Mouse (Mus musculus): ENCODE measurements around the gene Gm37240.

Gm37240 gene

DNA sequence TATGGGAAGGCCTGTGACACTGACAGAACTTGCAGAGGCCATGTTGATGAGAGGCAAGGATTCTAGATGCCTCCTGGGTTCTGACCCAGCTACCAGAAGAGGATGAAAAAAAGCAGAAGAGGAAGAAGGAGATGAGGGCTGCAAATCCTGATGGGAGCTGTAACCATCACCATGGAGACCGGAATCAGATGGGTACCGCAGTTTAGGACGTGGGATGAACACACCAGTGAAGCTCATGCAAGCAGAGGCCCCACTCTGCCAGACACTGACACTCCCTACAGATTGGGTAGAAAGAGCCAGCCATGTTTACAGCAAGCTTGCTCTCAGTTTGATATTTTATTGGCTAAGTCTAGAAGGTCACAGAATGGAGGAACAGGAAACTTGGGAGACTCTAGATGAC lies 509.8 kb downstream of the Gm37240 start:
- in situ Hi-C loops (cut with MboI; ENCODE audit: unreplicated experiment in 2 of 2), result no loop called here

DNA sequence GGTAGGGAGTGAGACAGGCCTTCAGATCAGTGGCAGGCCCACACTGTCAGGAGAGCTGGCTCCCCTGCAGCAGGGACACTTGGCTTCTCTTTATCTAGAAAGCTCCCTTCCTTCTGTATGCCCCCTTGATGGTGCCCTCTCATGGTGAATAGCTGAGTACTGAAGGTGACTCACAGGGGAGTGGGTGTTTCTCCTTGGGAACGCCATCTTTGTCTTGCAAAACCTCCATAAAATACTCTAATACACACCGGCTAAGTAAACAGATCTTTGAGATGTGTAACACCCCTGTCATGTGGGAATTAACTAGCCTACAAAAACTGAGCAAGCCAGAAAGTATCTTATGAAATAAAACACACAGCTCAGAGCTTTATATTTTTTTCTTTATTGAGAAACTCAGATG lies 510.8 kb downstream of the Gm37240 start:
- in situ Hi-C loops (cut with MboI; ENCODE audit: unreplicated experiment in 2 of 2), result no loop called here

DNA sequence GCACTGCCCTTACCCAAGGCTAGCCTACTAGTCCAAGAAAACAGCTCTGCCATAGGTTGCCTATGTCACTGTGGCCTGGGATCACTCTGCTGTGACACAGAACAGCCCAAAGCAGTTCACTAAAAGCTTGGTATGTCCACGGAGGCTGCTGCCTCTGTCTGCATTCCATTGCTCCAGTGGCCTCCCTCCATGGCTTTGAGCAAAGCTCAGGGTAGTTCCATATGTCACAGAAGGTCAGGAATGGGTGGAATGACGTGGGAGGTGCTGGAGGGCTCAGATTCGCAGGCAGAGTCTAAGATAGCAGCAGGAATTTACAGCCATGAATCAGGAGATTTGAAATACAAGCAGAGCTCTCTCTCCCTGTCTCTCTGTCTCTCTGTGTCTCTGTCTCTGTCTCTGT lies 514.3 kb downstream of the Gm37240 start:
- in situ Hi-C loops (cut with MboI; ENCODE audit: unreplicated experiment in 2 of 2), result no loop called here

DNA sequence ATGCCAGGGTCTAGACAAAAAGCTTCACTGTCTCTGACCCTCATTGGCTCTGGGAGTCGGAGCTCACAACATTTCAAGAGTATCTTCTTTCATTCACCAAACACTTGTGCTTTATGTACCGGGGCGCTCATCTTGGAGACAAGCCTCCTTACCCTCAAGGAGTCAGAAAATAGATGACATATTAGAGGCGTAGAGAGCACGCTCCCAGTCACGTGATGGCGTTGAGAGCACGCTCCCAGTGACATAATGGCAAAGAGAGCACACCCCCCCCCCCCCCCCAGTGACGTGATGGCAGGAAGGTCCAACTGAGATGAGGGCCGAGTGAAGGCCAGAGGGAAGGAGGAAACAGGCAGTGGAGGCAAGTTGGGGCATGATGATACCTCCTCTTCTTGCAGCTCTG lies 517.5 kb downstream of the Gm37240 start:
- in situ Hi-C loops (cut with MboI; ENCODE audit: unreplicated experiment in 2 of 2), result no loop called here

DNA sequence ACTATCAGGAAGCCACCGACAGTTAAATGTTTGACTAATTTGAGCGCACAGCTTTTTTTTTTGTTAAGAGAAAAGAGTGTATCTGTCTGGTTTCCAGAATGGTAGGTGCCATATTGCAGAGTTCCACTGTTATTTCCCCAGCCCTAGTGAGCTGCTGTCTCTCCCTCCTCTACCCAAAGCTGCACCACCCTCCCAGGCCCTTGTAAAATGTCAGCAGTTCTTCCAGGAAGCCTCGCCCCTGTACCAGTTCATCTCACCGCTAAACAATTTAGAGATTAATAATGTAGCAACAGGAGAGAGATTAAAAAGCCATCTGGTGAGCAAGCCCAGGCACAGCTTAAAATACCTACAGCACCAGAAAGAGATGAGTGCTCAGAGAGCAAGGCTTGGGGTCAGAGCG lies 518.2 kb downstream of the Gm37240 start:
- in situ Hi-C loops (cut with MboI; ENCODE audit: unreplicated experiment in 2 of 2), result no loop called here

DNA sequence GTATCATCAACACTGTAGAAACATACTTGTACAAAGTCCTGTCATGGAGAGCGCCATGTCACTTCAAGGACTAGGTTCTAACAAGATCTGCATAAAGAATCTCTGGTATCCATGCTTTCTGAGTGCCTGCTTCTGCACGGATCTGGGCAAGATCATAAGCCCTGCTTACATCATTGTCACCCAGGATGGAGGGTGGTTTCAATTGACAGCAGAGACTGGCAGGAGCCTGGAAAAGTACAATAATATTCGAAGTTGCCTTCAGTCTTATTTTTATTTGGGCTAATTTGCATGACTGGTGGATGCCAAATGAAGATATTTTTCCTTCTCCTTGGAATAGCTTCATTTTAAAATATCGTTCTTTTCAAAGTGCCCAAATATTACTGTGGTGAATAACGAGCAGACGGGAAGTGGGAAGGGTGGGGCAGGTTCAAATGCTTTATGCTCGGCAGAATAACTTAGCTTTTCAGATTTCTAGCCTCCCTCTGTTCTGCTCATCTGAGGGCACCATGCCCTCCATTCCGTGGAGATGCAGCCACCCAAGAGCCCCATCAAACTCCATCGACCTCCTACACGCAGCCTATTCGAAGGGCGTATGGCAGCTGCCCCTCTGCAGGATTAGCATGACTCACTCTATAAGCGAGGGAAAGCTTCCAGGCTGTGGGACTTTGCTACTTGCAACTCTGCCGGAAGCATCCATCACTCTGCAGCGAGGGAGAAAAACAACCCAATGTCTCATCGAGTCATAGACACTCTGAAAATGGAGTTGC lies 518.8 kb downstream of the Gm37240 start:
- in situ Hi-C loops (cut with MboI; ENCODE audit: unreplicated experiment in 2 of 2), result no loop called here

DNA sequence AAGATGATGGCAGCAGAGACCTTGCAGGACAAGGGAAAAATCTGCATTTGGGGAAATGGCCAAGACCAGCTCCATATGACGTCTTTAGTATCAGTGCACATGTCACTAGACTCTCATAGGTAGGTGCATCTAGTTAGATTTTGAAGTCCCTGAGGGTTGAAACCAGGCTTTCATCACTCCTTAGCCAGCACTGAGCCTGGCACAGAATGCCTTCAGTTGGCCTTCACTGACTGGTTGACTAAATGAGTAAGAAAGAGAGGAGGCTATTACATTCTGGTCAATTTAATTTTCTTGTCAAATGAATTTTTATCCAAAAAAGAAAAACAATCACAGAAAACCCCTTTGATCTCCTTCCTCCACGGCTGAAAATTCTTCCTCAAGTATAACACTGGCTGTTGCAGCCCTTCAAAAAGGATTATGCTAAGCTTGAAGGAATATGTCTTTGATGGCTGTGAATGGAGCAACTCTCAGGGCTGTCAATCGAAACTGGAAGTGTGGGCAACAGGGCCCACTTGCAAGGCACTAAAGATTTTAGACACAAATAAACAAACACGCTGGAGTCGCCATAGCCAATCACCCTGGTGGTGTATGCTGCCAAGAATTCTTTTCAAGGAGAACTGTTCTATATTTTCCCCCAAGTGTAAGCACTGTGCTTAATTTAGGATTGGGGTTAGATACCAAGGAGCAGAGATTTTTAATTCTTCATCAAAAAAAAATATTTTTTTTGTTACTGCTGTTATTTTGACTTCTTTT lies 522.6 kb downstream of the Gm37240 start:
- in situ Hi-C loops (cut with MboI; ENCODE audit: unreplicated experiment in 2 of 2), result no loop called here

DNA sequence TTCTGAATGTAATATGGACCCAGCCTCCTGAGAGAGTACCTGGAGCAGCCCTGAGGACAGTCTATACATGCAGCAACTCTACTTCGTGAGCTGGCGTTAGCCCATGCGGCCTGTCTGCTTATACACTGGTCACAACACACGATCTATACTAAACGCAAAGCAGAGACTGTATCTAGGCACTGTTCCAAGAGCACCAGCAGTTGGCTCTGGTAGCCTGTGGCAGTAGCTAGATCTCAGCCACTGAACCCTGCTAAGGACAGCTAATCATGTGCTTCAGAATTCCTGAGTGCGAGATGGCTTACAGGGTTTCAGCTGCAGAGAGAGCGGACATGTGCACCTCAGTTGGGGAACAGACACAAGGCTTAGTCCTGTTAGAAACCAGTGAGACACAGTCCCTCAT lies 524.4 kb downstream of the Gm37240 start:
- in situ Hi-C loops (cut with MboI; ENCODE audit: unreplicated experiment in 2 of 2), result no loop called here

DNA sequence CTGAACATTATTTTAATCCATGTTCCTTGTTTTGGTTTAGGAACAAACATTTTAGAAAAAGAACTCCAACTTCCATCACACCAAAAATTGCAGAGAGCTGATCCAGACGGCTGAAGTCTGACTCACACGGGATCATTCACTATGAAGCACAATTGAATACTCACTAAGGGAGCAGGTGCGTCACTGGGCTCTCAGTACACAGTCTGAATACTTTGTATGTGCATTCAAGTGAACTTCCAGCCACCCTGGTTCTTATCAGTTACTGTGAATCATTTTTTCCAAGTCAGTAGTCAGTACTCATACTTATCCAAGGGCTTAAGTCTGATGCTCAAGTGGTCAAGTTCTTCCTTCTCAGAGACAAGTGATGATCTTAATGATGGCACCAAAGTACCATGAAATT lies 530.9 kb downstream of the Gm37240 start:
- in situ Hi-C loops (cut with MboI; ENCODE audit: unreplicated experiment in 2 of 2), result no loop called here

DNA sequence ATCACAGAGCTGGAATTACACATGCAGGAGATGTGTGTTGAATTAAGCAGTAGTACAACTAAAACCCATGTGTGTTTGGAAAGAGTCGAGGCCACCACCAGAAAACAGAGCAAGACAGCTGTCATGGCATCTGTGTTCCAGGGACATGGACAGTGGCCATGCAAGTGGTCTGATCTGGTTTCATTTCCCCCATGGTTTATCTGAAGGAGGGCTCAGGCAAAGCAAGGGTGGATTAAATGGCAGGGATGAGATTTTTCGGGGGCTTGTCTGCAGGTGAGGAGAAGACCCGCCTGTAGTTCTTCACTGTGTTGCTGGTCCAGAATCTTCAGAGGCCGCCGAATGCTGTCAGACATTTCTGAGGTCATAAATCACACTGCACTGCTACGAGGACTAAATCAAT lies 539.3 kb downstream of the Gm37240 start:
- in situ Hi-C loops (cut with MboI; ENCODE audit: unreplicated experiment in 2 of 2), result no loop called here

DNA sequence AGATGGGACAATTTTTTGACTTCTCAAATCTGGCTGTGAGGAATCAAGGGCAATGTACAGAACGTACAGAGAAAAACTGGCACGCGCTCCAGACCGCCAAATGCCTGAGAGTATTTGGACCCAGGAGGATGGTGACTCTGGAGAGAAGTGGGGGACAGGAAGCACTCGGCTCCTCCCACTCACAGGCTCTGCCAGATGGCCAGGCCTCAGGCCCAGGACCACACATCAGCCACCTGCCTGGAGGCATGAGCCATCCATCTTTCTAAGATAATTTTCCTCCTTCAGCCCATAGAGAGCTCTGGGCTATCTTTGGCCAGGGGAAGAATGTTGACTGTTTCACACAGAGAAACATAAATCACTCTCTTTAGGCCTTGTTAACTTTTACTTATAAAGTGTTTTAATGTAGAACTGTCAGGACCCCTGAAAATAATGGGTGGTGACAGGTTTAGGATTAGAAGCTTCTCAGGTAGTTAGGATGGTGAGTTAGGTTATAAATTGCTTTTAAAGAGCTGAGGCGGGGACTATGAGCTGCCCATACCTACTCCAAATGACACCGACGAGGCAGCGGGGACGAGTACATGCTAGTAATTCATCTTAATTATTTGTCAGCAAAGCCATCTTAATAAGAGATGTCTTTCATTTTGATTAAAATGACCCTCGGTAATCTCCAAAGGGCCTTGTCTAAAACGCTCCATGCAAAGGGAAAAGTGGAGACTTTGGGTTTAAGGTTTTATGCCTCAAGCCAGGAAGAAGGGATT lies 546.0 kb downstream of the Gm37240 start:
- in situ Hi-C loops (cut with MboI; ENCODE audit: unreplicated experiment in 2 of 2), result no loop called here

DNA sequence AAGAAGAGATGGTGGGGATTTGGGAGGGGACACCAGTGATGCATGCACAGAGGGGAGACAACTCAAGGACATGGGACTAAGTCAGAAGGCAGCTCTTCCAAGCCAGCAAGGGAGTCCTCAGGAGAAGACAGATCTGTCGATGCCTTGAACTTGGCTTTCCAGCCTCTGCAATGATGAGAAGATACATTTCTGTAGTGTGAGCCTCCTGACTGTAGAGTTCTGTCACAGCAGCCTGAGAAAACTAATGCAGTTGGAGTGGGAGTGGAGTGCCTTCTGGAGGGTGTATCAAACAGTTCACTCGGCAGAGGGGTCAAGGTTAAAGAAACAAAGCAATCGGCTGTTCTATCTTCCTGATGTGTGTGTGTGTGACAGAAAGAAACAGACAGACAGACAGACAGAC lies 546.8 kb downstream of the Gm37240 start:
- in situ Hi-C loops (cut with MboI; ENCODE audit: unreplicated experiment in 2 of 2), result no loop called here

DNA sequence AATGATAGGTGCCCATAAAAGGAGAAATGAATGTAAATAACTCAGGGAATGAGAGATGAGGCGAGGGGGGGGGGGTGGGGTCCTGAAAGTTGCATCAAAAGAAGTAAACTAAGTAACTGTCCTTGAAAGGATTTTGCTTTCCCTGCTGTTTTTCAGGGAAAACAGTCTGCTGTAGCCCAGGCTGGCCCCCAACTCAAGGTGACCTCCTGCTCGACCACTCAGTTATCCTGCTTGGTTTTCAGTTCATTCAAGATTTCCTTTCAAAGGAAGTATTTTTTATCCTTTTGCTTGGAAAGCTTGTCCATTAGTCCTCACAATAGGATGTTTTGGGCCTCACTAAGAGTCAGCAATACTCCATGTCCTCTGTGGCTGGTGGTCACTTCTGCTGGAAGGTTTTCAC lies 547.4 kb downstream of the Gm37240 start:
- in situ Hi-C loops (cut with MboI; ENCODE audit: unreplicated experiment in 2 of 2), result no loop called here

DNA sequence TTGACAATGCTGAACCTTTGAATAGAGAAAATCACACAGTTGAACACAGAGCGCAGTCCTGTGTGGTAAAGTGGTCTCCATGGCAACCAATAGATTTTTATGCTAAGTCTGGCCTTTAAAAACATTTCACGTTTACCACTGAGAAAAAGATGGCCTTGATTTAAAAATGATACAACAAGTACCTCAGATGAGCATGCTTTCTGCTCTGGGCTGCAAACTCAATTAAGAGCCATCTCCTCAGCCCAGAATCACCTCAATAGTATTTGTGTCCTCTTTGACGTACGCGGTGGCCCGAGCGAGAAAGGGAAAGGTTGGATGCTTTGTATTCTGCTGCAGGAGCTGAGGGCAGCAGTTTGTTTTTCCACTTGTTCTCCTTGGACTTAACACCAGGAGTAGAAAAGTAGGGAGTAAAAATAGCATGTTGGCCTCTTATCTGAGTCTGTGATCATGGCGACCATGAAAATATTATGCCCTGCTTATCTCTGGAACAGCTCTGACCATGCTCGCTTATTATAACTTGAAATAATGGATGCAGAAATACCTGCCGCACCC lies 548.0 kb downstream of the Gm37240 start:
- in situ Hi-C loops (cut with MboI; ENCODE audit: unreplicated experiment in 2 of 2), result no loop called here

DNA sequence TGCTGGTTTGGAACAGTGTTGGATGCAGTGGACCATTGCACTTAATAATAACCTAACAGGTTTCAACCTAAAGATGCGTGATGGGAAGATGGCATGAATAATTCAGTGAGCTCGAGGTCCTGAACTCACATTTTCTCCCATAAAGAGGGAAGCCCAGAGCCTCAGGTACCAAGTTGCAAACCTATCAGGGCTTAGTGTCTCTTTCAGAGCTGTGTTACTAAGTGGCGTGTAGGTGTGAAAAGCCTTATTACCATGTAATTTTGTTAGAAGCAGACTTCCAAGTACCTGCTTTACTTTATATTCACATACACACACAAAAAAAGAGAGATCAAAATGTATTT lies 548.6 kb downstream of the Gm37240 start:
- in situ Hi-C loops (cut with MboI; ENCODE audit: unreplicated experiment in 2 of 2), result no loop called here

DNA sequence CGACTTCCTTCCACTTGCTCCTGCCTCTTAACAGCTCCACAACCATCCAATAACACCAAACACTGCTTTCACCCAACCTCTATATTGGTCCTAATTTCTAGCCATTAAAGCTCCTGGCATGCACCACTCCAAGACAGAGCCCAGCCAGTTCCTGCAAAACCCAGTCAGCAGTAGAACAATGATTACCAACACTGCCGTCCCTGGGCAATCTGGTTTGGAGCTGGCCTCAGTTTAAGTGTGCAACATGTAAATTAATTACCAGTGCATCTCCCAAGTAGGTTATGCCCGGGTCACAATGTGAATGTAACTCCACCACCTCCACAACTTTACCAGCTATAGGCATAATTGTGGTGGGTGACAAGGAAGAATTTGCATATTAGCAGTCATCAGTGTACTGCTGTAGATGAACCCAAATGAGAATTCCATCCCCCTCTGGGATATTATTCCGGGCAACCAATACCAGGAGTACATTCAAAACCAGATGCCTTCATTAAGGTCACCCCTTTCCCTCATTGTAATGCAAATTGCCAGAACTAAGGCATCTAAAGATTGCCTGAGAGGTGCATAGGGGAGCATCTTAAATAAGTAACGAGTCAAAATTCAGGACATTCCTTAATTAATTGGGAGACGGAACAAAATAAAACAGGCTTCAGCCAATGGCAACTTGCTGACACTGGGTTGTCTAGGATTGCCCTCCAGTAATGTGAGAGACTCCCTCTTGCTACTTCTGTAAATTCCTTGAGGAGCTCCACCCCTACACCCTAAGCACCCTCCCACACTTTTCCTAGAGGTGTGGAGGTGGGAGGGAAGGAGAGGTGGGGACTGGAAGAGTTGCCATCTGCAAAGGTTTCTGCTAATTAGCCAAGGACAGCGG lies 549.2 kb downstream of the Gm37240 start:
- in situ Hi-C loops (cut with MboI; ENCODE audit: unreplicated experiment in 2 of 2), result no loop called here

DNA sequence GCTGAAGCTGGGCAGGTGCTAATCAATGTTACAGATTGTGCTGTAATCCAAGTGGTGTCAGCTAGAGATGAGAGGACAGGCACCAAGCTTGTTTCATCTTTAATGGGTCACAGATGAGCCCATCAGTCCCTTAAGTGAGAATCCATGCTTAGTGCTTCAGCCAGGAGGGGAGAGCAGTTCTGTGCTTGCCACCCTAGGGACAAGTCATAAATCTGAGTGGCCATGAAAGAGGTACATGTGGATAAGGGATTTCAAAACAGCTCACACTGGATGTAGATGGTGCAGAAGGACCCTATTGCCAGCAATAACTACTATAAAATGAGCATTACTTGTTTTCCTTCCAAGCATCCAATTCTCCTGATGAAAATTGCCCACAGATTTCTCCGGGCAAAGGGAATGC lies 551.8 kb downstream of the Gm37240 start:
- in situ Hi-C loops (cut with MboI; ENCODE audit: unreplicated experiment in 2 of 2), result no loop called here

DNA sequence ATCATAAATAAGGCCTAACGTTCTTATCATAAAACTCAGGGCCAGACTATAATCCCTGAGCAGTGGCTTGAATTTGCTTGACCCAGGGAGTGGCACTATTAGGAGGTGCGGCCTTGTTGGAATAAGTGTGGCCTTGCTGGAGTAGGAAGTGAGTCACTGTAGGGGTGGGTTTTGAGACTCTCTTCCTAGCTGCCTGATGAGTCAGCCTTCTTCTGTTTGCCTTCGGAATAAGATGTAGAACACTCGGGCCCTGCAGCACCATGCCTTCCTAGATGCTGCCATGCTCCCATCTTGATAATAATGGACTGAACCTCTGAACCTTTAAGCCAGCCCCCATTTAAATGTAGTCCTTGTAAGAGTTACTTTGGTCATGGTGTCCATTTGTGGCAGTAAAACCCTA lies 555.0 kb downstream of the Gm37240 start:
- in situ Hi-C loops (cut with MboI; ENCODE audit: unreplicated experiment in 2 of 2), result no loop called here

DNA sequence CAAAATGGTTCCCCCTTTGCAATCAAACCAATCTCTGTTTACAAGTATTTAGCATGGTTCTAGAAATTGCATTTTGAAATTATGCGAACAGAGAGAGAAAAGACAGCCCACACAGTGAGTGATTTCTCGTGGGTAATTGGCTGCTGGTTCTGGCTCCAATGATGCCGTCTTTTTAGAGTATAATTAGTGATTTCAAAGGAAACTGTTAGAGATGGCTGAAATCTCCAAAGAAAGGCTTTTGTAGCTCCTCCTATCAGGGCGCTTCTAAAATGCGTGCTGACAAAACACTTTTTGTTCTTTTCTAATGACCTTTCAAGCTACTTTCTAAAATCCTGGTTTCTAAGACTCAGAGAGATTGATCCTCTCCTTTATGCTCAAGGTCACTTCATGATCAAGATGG lies 569.1 kb downstream of the Gm37240 start:
- in situ Hi-C loops (cut with MboI; ENCODE audit: unreplicated experiment in 2 of 2), result no loop called here

DNA sequence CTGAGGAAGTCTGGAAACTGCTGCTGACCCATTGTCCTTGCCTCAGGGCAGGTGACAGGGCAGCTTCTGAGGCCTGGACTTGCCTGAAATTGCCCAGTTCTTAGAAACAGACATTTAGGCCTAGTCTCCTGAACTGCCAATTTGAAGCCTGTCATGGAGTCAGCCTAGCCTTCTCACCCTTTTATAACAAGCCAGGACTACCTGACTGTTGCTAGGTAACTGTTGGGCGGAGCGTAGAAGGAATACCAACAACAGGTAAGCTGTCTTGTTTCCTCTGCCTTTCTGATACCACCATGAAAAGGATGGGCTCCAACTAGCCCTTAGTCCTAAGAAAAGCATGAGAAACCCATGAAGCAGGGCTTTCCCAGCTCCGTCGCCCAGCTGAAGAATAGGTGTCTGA lies 570.0 kb downstream of the Gm37240 start:
- in situ Hi-C loops (cut with MboI; ENCODE audit: unreplicated experiment in 2 of 2), result no loop called here
